Mouse (Mus musculus): ENCODE data around the gene Snap47. TPM values are rescaled to one million over a fixed set of nuclear protein-coding genes. Genes with fewer than 3 reads are reported as not detected.
A peak's percentile ranks its signal among the peaks of the same experiment; 100 is the strongest.

Gene Snap47
- total RNA-seq, 2 experiments from 2014 or later = 56.4 to 56.8 TPM

DNA sequence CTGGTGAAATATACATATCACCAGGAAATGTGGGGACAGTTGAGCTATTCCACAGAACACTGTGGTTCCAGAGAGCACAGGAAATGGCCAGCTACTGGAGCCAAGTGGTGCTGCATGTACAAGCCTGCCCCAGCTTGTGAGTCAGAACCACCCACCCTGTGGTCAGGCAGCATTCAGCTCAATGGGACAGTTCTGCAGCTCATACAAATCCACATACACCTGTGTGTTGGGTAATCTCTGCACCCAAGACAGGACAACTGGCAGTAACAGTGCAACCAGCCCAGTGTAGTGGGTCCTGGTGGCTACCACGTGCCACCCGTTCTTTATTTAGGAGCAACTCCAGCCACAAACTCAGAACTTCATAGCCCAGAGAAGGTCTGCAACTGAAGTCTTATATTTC lies 29.0 kb downstream of the Snap47 start:
- DNase-seq = no peak

DNA sequence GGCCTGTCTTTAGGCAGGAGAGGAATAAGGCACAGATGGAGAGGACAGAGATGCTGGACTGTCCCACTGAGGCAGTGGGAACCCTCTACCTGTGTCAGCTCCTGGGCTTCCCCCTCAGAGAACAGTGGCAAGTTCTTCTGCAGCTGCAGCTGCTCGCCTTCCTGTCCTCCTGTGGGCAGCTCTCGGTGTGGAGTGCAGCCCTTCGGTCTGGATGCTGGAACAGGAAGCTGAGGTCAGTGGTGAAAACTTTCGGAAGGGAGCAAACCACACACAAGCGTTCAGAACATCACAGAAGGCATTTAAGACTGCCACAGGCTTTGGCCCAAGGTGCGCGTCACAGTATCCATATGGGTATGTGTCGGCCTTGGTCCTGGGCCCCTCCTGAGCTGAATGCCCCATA lies 29.6 kb downstream of the Snap47 start:
- DNase-seq = no peak

DNA sequence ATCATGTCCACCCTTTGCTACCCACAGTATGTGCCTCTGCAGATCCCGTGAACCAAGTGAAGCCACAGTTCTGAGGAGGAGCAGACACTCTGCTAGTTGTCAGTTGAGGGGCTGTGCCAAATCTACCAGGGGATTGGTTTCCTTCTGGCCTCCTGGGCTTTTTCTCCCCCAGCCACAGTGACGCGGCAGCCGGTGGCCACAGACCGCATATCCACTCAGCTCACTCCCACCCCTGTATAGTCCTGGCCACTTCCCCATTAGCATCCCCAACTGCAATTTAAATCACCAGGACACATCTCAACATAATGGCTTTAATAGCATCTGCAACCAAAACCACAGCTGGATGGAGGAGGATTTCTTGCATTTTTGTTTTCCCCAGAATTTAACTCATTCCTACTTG lies 32.3 kb downstream of the Snap47 start:
- no peak for DNase-seq

DNA sequence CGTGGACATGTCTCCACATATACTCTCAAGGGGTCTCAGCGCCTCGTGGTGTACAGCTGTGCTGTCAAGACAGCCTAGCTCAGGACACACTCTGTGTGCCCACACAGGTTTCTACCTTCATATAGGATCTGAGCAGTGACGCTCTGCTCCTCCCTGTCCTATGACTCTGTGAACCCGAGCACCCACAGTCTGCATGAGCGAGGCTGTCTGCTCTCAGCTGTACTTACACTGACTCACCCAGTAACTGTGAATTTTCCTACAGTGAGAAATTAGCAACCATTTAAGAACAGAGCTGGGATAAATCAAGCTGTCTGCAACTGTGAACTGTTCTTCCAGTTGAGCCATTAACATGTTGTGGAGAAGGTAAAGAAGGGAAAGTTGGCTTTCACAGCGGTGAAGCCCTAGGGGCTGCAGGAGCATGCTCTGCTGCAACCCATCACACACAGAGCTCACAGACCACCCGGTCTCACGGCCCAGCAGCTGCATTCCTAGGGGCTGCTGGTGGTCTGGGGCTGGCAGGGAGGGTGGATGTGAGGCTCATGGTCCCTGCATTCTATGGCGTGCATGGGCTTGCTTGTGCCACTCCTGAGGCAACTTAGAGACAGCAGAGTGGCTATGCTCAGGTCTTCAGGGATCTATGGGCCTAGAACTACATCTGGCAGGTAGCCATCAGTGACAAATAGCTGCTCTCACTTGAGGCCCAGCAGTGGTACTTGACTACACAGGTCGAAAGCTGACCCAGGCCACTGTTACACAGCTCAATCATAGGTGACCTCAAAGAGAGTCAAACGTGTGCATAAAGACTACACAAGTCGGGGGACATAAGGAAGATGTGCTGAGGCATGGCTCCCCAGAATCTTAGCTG lies 37.8 kb downstream of the Snap47 start:
- no peak for DNase-seq

DNA sequence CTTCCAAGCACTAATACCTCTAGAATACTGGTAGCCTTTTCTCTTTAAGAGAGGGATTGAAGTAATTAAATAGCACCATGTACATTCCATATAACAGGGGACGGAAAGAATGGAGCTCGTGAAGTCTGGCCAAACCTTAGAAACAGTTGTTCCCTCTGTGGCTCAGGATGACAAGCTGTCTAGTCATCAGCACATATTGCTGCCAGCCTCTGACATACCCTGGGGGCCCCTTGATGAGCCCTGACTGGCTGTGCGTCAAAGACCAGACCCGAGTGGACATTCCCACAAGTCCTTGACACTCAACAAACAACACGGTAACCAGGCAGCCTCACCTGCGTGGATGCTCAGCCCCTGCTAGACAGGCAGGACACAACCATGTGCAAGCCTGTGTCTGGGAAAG lies 38.9 kb downstream of the Snap47 start:
- no peak for DNase-seq

GRCm38 (mm10) chr11:59410851-59411250 lies 40.1 kb downstream of the Snap47 start:
- peak; percentile 41 for DNase-seq

DNA sequence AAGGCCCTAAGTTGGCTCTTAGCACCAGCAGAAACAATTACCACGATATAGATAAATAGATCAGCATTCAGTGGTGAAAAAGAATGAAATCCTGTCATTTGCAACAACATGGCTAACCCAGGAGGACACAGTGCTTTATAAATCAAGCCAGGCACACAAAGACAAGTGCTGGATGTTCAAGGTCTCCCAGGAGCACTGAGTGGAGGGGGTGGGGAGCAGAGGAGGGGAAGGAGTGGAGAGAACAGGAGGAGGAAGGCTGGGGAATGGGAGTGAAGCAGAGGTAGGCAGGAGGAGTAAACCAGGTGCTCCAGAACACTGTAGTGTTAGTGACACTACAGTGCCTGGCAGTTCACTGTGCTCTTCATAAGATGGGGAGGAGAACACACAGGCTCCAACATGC lies 45.2 kb downstream of the Snap47 start:
- peak; percentile 45 for DNase-seq

DNA sequence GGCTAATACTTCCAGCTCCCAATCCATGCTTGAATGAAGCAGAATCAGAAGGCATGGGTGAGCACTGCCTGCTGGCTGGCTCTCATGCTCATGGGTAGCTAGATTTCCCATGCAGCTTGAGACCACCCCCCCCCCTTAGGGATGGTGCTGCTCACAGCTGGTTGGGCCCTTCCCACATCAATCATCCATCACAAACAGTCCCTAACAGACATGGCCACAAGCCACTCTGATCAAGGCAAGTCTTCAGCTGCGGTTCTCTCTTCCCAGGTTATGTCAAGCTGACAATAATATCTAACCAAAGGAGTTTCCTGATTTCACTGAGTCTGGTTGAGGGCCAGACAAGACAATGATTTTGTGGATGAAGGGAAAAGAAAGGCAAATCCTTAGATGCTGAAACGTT lies 50.1 kb downstream of the Snap47 start:
- no peak for DNase-seq

- DNase-seq = no peak
Observed at GRCm38 (mm10) chr11:59399830-59400229, 51.2 kb downstream of the Snap47 start.

GRCm38 (mm10) chr11:59397536-59398371 lies 53.2 kb downstream of the Snap47 start:
- no peak for DNase-seq

GRCm38 (mm10) chr11:59394451-59394850 lies 56.5 kb downstream of the Snap47 start:
- no peak for DNase-seq

DNA sequence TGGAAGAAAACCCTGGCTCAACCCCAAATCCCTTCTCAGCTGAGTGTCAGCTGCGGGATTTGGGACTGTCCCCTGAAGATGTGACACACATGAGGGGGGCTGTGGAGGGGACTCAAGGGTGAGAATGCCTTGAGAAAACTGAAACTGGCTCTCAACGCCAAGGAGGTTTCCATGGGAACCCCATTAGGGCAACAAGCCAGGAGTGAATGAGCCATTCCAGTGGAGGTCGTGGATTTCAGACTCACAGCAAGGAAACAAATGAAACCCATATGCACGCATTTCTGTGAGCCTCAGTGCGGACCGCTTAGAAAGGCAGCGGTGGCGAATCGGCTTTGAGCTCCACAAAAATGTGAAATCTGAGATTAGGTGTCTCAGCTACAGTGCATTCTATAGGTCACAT lies 57.4 kb downstream of the Snap47 start:
- DNase-seq = peak; percentile 90

GRCm38 (mm10) chr11:59392300-59392699 lies 58.7 kb downstream of the Snap47 start:
- peak; percentile 35 for DNase-seq

DNA sequence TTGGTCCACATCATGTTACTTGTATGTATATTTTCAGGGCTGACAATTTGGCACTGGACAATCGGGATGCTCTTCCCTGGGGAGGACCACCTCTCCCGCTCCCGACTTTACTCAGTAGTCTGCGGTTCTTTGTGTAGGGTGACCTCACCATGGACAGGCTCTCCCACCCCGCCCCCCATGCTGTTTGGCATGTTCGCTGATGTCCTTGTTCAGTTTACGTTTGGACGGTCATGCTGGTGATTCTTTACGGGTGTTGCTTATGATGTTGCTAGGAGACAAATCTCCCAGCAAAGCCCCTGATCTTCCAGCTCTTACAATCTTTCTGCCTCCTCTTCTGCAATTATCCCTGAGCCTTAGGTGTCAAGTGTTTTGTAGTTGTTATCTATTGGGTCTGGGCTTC lies 60.5 kb downstream of the Snap47 start:
- no peak for DNase-seq

DNA sequence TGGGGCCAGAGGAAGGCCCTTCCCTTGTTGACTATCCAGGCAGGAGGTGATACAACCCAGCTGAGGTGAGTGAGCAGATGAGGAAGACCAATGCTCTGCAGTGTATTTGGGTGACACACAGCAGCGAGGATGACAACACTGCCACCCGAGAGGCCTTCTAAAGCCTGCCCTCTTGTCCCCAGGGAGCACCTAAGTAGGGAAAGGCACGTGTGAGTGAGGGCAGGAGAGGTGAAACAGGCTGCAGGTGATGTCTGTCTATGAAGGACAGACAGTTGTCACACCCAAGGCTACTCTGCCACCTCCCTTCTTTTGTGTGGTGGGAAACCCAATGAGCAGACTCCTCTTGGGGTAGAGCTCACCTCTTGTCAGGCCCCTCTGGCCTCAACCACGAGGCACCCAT lies 61.4 kb downstream of the Snap47 start:
- no peak for DNase-seq

DNA sequence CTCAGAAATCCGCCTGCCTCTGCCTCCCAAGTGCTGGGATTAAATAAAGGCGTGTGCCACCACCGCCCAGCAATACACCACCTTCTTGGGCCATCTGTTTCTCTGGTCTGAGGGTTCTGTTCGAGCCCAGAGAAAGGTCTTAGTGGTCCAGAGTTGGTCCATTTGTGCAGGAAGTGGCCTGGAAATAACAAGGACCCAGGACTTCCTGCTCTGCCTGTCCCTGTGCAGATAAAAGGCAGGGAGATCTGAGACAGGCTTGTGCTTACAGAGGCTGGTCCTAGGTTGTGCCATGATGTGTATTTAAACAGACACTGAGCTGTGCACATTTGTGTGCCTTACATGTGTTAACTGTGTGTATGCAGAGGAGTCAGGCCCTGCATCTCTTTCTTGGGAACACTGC lies 62.2 kb downstream of the Snap47 start:
- no peak for DNase-seq

GRCm38 (mm10) chr11:59387471-59387870 lies 63.5 kb downstream of the Snap47 start:
- no peak for DNase-seq

DNA sequence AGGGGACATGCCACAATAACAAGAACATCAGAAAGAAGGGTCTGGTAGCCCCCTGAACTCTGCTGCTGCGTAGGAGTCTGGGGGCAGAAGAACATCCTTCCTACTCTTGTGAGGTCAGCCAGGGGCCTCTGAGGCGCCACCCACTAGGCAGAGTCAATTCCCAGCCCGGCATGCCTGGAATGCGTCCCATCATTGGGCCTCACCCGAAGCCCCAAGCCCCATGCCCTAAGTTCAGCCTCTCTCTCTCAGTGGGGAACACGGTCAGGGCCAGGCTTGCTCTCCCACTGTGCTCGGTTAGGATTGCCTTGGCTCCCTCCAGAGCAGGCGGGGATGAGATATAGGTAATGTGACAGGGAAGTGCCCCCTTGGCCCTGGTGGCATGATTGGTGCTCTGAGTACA lies 65.9 kb downstream of the Snap47 start:
- DNase-seq = no peak

- peak; percentile 36 for DNase-seq
Observed at GRCm38 (mm10) chr11:59384441-59384959, 66.5 kb downstream of the Snap47 start.

GRCm38 (mm10) chr11:59379547-59379946 lies 71.4 kb downstream of the Snap47 start:
- DNase-seq = no peak

DNA sequence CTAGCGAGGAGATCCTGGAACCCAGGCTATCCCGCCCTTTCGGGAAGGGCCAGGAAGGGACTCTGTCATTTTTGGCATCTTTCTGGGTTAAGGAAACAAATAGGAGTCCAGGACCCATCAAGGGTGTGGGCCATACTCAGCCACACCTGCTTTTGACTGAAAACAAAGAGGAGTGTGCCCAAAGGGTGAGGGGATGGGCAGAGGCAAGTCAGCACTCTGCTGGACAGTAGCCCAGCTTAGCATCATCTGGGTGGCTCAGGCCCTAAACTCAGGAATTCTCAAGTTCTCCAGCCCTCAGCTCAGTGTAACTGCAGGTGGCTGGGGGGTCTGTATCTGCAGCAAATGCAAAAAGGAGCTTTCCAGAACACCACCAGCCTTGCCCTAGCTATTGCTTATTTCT lies 73.0 kb downstream of the Snap47 start:
- no peak for DNase-seq

DNA sequence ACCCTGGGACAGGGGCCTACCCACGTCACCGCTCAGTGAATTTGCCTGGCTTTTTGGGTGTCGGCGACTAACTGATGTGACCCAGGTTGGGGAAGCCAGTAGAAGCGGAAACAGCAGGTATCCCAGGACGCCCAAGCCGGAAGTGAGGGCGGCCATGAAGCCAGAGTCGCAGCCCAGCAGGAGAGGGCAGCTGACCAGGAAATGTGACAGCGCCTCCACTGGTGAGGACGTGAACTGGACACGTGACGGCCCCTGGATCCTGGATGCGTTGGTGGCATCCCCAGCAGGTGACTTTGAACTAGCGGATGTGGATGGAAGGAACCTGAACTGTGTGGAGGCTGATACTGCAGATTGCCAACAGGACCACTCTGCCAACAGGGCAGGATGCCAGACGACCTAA lies 75.5 kb downstream of the Snap47 start, which contains the start of gene Prss38:
Prss38 (minus strand) TSS at position 183 of the 400 bp plus-strand sequence.
- no peak for DNase-seq

DNA sequence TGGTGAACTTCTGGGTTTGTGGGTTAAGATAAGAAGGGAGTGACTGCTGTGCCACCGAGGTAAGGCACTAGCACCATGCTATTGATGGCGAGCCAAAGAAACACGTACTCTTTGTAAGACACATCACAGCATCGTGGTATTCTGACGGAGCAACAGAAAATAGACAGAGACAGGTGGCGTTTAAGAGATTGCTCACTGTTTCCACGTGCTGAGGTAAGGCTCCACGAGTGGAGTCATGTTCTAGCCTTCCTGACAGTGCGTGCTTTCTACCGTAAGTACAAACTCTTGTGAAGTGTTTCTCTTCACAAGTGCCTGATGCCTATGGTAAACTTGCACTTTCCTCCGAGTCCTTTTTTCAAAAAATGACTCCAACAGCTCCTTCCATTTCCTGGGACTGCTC lies 81.1 kb downstream of the Snap47 start:
- DNase-seq = no peak

Measured in adrenal gland, postnatal 10 days (tissue).